Mouse (Mus musculus): Measurements from ENCODE around the gene Ddx1.

DNA sequence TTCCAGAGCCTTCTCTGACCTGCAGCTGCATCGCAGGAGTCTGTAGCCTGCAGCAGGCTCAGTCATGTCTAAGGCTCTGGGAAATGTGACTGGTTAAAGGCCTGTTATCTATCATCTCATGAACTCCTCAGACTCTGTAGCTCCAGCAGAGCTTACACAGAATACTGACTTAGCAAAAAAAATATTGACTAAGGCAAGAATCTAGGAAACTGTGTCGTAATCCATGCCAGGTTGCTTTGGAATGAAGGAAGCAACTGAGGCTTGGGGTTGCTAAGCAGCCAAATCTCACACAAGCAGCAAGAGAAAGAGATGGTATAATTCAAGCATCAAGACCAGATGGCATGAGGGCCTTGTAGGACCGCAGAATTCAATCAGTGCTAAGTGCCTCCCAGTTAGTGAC is 72.1 kb downstream of the Ddx1 start:
- TF ChIP-seq CTCF (IDR thresholded peaks at IDR 0.05; ENCODE audit: low read depth) (no peak), EP300 (IDR thresholded peaks at IDR 0.05; ENCODE audit: low read depth) (no peak)
